Mouse (Mus musculus) forebrain, postnatal 0 days (tissue): ENCODE measurements around the gene Trpm6. TPM values are rescaled to one million over a fixed set of nuclear protein-coding genes. Genes with fewer than 3 reads are reported as not detected.

Experiments used
- ATAC-seq: fragments of 200-750 bp; cut with Nextera tagmentation; 2 replicates; pipeline ENCODE4 v1.8.0; 2017; ENCODE audit warnings: mild to moderate bottlenecking, moderate library complexity
- DNase-seq: peaks from one replicate; pipeline ENCODE4 v3.0.0-alpha.2; 2015
- H3K27ac ChIP-seq: fragments of 300-500 bp; sonication (generic); 2 replicates; pipeline ENCODE4 v1.5.1; 2014; ENCODE audit warnings: low read depth, mild to moderate bottlenecking, antibody characterized with exemption, low read length, moderate library complexity, mixed read lengths
- H3K27me3 ChIP-seq: fragments of 300-500 bp; sonication (generic); 2 replicates; pipeline ENCODE4 v1.6.1; 2014; ENCODE audit warnings: mild to moderate bottlenecking, low read length, mixed read lengths; ENCODE audit not compliant: insufficient read depth
- H3K36me3 ChIP-seq: fragments of 300-500 bp; sonication (generic); 2 replicates; pipeline ENCODE4 v1.6.1; 2014; ENCODE audit warnings: mild to moderate bottlenecking, moderate library complexity; ENCODE audit not compliant: insufficient read depth
- H3K4me1 ChIP-seq: fragments of 300-500 bp; sonication (generic); 2 replicates; pipeline ENCODE4 v1.6.1; 2014; ENCODE audit warnings: antibody characterized with exemption; ENCODE audit not compliant: insufficient read depth
- H3K4me2 ChIP-seq: fragments of 300-500 bp; sonication (generic); 2 replicates; pipeline ENCODE4 v1.6.1; 2014; ENCODE audit warnings: low read depth, mild to moderate bottlenecking, moderate library complexity
- H3K4me3 ChIP-seq: fragments of 300-500 bp; sonication (generic); 2 replicates; pipeline ENCODE4 v1.5.1; 2014; ENCODE audit warnings: low read depth, low read length, mixed read lengths
- H3K9ac ChIP-seq: fragments of 300-500 bp; sonication (generic); 2 replicates; pipeline ENCODE4 v1.6.1; 2014; ENCODE audit warnings: mild to moderate bottlenecking
- H3K9me3 ChIP-seq: fragments of 300-500 bp; sonication (generic); 2 replicates; pipeline ENCODE4 v1.6.1; 2016; ENCODE audit warnings: low read length
- CTCF ChIP-seq: sonication (generic); IDR thresholded peaks from 2 replicates; pipeline ENCODE4 v1.5.1; 2016; ENCODE audit warnings: antibody characterized with exemption, control low read depth, low read depth
- WGBS: fragments of 180-500 bp; shearing (Covaris S2); extraction: QIAGEN DNeasy Blood & Tissue Kit; methylation state at CpG from one replicate; pipeline ENCODE4 v1.1.7; 2014; 5-methylcytosine and 5-hydroxymethylcytosine counted together
- polyA plus RNA-seq: library from polyadenylated mRNA; unstranded; fragments of >200 nt; fragmentation: Nextera tagmentation; extraction: Ambion mirVana; gene quantifications from 2 replicates; pipeline ENCODE4 v1.2.1, GENCODE M21; 2015
- total RNA-seq: library from RNA; depleted of rRNA; stranded (reverse); fragments of >200 nt; gene quantifications from 2 replicates; pipeline ENCODE4 v1.2.3, GENCODE M21; 2014

Gene Trpm6
- total and polyA plus RNA-seq, 2 experiments from 2014 or later, result 0.27 to 0.29 TPM

DNA sequence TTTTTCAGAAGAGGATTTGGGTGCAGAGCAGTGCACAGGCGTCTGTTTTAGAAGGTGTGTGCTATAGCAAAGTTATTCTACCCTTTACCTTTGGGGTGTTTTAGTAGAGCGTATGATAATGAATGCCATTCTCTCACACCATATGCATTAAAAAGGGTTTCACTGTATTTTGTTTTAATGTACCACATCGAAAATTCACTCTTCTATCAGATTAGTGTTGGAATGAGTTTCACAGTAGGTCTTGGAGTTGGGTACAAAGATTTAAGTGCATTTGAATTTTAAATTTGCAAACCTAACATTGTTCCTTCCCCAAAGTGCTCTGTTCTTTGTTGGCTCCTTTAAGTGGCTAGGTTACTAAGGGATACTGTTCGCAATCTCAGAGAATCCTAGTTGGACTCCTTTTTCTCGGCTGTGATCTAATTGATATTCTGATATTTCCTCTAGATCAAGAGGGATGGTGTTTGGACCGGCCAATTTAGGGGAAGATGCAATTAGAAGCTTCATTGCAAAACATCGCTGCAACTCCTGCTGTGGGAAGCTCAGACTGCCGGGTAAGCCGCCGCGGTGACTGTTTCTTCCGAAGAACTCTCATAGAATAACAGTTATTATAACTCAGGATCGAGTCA is 138.8 kb downstream of the Trpm6 start:
- no peaks in the 10 kb centered on the region for H3K4me1 ChIP-seq
- H3K27me3 ChIP-seq, result no peaks in the 10 kb centered on the region

DNA sequence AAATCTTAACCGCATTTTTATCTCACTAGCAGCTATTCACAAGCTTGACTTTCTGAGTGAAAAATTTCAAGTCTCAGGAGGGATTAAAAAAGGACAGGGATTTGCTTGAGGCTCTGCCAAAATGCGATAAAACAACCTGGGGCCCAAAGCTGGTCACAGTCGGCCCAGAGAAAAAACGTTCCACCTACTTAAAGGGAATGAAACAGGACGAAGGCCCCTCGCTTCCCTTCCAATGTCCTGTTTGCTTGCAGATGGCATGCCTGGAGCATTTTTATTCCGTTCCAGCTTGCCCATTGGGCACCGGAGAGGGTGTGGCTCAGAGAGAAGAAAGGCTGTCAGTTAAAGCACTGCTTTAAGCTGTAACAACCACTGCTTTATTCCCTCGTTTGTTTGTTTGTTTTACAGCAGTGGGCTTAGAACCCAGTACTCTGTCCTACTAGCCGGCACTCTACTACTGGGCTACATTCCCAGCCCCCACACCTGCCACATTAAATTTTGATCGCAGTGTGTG is 139.4 kb downstream of the Trpm6 start:
- under 1% methylated on average over 11 of the region's 11 CpGs for WGBS
- peak overlapping the region; percentile 33 for H3K4me3 ChIP-seq
- ATAC-seq, result peak; percentile 87

More for the DNA sequence above, 138.8 kb downstream of the Trpm6 start:
- peak; percentile 85 for ATAC-seq
- no peak for TF ChIP-seq CTCF
- Histone ChIP-seq H3K36me3 (no peaks in the 10 kb centered on the region), H3K27ac (peak overlapping the region; percentile 80), H3K9me3 (no peaks in the 10 kb centered on the region), H3K9ac (peak overlapping the region; percentile 50), H3K4me2 (peak overlapping the region; percentile 58), H3K4me3 (peak overlapping the region; percentile 33)
- DNase-seq, result peak; percentile 75
- 4% methylated on average over 13 of the region's 13 CpGs for WGBS

DNA sequence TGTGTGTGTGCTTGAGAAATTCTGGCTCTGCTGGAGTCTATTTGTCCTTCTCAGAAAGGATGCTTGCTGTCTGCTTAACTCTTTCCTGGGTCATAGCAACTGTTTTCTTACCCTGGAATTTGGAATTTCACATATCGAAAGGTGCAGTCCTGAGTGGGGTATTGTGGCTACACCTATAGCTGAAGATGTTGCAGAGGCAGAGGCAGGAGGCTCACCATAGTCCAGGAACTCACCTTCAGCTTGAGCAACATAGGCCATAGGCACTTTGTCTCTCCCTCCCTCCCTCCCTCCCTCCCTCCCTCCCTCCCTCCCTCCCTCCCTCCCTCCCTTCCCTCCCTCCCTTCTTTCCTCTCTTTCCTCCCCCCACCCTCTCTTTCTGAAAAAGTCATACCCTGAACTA is 139.8 kb downstream of the Trpm6 start:
- Histone ChIP-seq H3K4me2 (peak overlapping the region; percentile 58), H3K4me3 (peak overlapping the region; percentile 33), H3K36me3 (no peaks in the 10 kb centered on the region), H3K27ac (peak overlapping the region; percentile 80; the same call in 1 of the 2 replicates), H3K4me1 (no peaks in the 10 kb centered on the region), H3K9me3 (no peaks in the 10 kb centered on the region), H3K27me3 (no peaks in the 10 kb centered on the region), H3K9ac (peak overlapping the region; percentile 50)
- DNase-seq (no peak), ATAC-seq (no peak)
- 48% methylated on average over 1 of the region's 1 CpGs for whole genome bisulfite sequencing
- TF ChIP-seq CTCF, result no peak

More for the DNA sequence above, 139.4 kb downstream of the Trpm6 start:
- no peaks in the 10 kb centered on the region for H3K36me3 ChIP-seq
- no peak for TF ChIP-seq CTCF
- peak overlapping the region; percentile 80 for H3K27ac ChIP-seq
- no peaks in the 10 kb centered on the region for H3K27me3 ChIP-seq
- no peaks in the 10 kb centered on the region for H3K9me3 ChIP-seq
- H3K9ac ChIP-seq, result peak overlapping the region; percentile 50
- peak; percentile 80 for DNase-seq
- H3K4me1 ChIP-seq, result no peaks in the 10 kb centered on the region
- H3K4me2 ChIP-seq, result peak overlapping the region; percentile 58

DNA sequence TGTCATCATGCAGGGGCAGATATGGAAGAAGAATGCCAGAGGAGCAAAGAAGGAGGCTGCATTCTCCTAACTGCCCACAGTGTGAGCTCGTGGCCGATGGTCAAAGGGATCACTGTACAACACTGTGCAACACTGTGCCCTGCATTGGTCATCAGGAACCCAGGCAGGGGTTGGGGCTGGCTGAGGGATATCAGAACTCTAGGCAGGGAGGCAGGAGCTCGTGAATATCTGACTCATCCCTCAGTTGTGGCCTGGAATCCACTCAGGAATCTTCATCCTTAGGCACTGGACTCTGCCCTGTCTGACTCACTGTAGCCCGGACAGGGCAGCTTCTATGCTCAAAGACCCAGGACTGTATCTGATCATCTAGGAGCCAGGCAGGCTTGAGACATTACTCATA is 140.4 kb downstream of the Trpm6 start:
- Histone ChIP-seq H3K27ac (peak overlapping the region; percentile 67; the same call in 1 of the 2 replicates), H3K4me1 (no peaks in the 10 kb centered on the region), H3K36me3 (no peaks in the 10 kb centered on the region), H3K9me3 (no peaks in the 10 kb centered on the region), H3K4me3 (no peak overlapping the region), H3K27me3 (no peaks in the 10 kb centered on the region), H3K4me2 (no peak overlapping the region), H3K9ac (no peak overlapping the region)
- WGBS, result 53% methylated on average over 4 of the region's 4 CpGs
- TF ChIP-seq CTCF, result 0 out of 2 replicates have a peak, but pooled peaks have one; percentile 11
- DNase-seq, result no peak
- ATAC-seq, result peak; percentile 21; the same call in 1 of the 2 replicates

DNA sequence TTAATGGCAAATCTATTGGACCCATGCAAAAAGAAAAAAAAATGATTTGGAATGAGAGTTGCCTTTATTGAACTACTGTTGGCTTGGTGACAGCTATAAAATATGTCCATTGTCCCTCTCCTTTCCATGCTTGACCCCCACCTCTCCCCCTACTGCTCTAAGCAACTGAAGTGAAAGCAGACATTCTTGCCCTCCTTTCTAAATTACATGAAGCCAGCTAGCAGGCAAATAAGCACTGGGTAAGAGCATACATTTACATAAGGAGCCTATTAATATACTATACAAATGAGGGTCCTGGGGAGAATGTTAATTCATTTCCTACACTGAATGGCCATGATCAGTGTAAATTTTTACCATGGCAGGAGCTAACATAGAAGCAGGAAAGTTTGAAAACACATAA is 148.5 kb downstream of the Trpm6 start:
- Histone ChIP-seq H3K9me3 (no peaks in the 10 kb centered on the region), H3K27me3 (no peaks in the 10 kb centered on the region), H3K4me2 (no peak overlapping the region), H3K4me1 (no peaks in the 10 kb centered on the region), H3K9ac (no peak overlapping the region), H3K36me3 (no peaks in the 10 kb centered on the region), H3K27ac (no peak overlapping the region), H3K4me3 (no peak overlapping the region)
- DNase-seq (no peak), ATAC-seq (no peak)
- no peak for TF ChIP-seq CTCF

DNA sequence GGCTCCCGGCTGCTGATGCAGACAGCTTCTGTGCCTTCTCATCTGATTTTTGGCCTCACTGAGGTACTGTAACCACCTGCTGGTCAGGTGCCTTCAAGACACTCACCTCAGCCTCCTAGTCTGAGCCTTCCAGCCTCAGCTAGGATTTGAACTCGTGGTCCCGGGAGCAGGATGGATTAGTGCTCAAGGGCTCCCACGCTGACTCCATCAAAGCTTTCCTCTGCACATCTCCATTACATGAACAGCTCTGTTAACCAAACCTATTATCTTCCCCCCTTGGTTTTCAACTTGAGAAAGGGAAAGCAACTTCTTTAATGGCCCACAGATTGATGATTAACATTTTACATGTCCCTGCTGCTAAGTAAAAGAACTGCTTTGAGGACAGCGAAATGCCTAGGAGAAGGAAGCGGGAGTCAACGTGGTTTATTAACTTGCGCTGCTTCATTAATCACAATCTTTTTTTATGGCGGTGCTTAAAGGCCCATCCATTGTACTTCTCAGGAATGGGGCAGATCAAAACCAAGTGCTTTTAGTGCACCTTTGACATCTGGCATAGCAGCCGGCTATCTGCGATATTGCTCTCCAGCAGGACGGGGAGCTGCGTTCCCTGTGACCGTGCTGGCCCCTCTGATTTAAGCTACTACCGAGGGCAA is 152.4 kb downstream of the Trpm6 start:
- Histone ChIP-seq H3K9me3 (no peaks in the 10 kb centered on the region), H3K27me3 (no peaks in the 10 kb centered on the region), H3K9ac (no peak overlapping the region), H3K4me2 (peak overlapping the region; percentile 4; the same call in 1 of the 2 replicates), H3K36me3 (no peaks in the 10 kb centered on the region), H3K27ac (no peak overlapping the region), H3K4me3 (no peak overlapping the region), H3K4me1 (no peaks in the 10 kb centered on the region)
- no peak for TF ChIP-seq CTCF
- 65% methylated on average over 15 of the region's 15 CpGs for WGBS
- DNase-seq, result no peak
- no peak for ATAC-seq

DNA sequence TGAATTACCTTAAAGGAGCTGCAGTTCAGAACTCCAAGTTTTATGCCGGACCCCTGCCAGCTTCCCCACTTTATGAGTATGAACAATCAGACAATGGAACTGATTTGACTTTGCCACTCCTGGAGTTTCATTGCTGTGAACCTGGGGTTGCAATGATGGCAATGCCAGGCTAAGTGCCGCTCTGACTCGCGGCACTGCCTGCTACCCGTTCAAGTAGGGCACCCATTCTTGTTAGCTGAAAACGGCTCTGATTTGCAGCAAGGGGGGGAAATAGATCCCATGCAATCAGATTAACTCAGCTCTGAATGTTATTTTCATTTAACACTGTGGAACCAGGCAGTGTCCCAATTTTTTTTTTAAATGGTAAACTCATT is 152.9 kb downstream of the Trpm6 start:
- TF ChIP-seq CTCF, result no peak
- no peaks in the 10 kb centered on the region for H3K27me3 ChIP-seq
- DNase-seq (no peak), ATAC-seq (no peak)
- 42% methylated on average over 6 of the region's 6 CpGs for WGBS
- no peak overlapping the region for H3K4me3 ChIP-seq
- no peaks in the 10 kb centered on the region for H3K9me3 ChIP-seq
- H3K4me1 ChIP-seq, result no peaks in the 10 kb centered on the region
- H3K27ac ChIP-seq, result no peak overlapping the region
- H3K36me3 ChIP-seq, result no peaks in the 10 kb centered on the region
- no peak overlapping the region for H3K9ac ChIP-seq
- peak overlapping the region; percentile 4; the same call in 1 of the 2 replicates for H3K4me2 ChIP-seq
